Mouse (Mus musculus) kidney, embryonic 16.5 days (tissue): Measurements from ENCODE around the gene Il1r2. TPM values are rescaled to one million over a fixed set of nuclear protein-coding genes. Genes with fewer than 3 reads are reported as not detected.

Source experiments
- ATAC-seq: fragments of 200-750 bp; cut with Nextera tagmentation; 2 replicates; pipeline ENCODE4 v1.8.0; 2017; ENCODE audit warnings: moderate TSS enrichment; ENCODE audit not compliant: low FRiP score, low TSS enrichment
- H3K27ac ChIP-seq: fragments of 300-500 bp; sonication (generic); 2 replicates; pipeline ENCODE4 v1.5.1; 2014; ENCODE audit warnings: low read length
- H3K27me3 ChIP-seq: fragments of 300-500 bp; sonication (generic); 2 replicates; pipeline ENCODE4 v1.6.1; 2014; ENCODE audit warnings: low read length, control low read depth, mixed read lengths; ENCODE audit not compliant: insufficient read depth
- H3K36me3 ChIP-seq: fragments of 300-500 bp; sonication (generic); 2 replicates; pipeline ENCODE4 v1.6.1; 2014; ENCODE audit warnings: low read length, control low read depth, mixed read lengths; ENCODE audit not compliant: insufficient read depth
- H3K4me1 ChIP-seq: fragments of 300-500 bp; sonication (generic); 2 replicates; pipeline ENCODE4 v1.6.1; 2014; ENCODE audit warnings: low read length, control low read depth, mixed read lengths; ENCODE audit not compliant: insufficient read depth
- H3K4me2 ChIP-seq: fragments of 300-500 bp; sonication (generic); replicated peaks from 2 replicates; pipeline ENCODE4 v1.6.1; 2014; ENCODE audit warnings: low read depth, low read length
- H3K4me3 ChIP-seq: fragments of 300-500 bp; sonication (generic); 2 replicates; pipeline ENCODE4 v1.5.1; 2014; ENCODE audit warnings: mild to moderate bottlenecking, low read length
- H3K9ac ChIP-seq: fragments of 300-500 bp; sonication (generic); replicated peaks from 2 replicates; pipeline ENCODE4 v1.6.1; 2014; ENCODE audit warnings: low read length
- H3K9me3 ChIP-seq: fragments of 300-500 bp; sonication (generic); 2 replicates; pipeline ENCODE4 v1.6.1; 2016; ENCODE audit warnings: low read length, control low read depth
- WGBS: fragments of 180-500 bp; shearing (Covaris S2); extraction: QIAGEN DNeasy Blood & Tissue Kit; methylation state at CpG from one replicate; pipeline ENCODE4 v1.1.7; 2014; 5-methylcytosine and 5-hydroxymethylcytosine counted together
- polyA plus RNA-seq: library from polyadenylated mRNA; unstranded; fragments of >200 nt; fragmentation: Nextera tagmentation; extraction: Ambion mirVana; gene quantifications from 2 replicates; pipeline ENCODE4 v1.2.1, GENCODE M21; 2015

The Il1r2 gene
- 0.24 and 0.29 TPM in 2 replicates for polyA plus RNA-seq

DNA sequence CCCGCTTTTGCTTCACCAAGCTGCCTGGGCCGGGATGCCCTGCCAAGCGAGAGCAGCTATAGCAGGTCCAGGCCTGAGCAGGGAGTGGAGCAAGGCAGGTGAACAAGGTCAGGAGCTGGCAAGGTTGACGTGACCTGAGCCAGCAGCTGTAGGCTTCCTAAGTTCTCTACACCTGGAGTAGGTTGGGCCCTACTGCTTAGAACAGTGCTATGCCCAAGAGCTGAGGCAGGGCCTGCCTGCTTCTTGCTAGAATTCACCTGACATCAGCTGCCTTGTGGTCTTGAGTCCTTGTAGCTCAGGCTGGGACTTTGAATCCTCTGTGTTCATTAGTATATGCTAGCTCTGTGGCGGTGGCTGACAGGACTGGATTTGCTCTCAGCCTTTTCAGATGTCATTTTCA is at the start of gene Il1r2:
Gene Il1r2, plus strand, starts transcription at position 301 of the 400 bp plus-strand sequence.
- 93% methylated on average over 5 of the region's 5 CpGs for WGBS
- H3K4me1 ChIP-seq: no peaks in the 10 kb centered on the region; the same call in 1 of the 2 replicates
- no peaks in the 10 kb centered on the region for H3K36me3 ChIP-seq
- no peaks in the 10 kb centered on the region for H3K9me3 ChIP-seq
- no peak for ATAC-seq
- H3K27me3 ChIP-seq: no peaks in the 10 kb centered on the region
- no peak within 1 kb of the TSS for H3K4me2 ChIP-seq
- no peak within 1 kb of the TSS for H3K4me3 ChIP-seq
- H3K9ac ChIP-seq: no peak within 1 kb of the TSS
- no peak within 1 kb of the TSS for H3K27ac ChIP-seq

DNA sequence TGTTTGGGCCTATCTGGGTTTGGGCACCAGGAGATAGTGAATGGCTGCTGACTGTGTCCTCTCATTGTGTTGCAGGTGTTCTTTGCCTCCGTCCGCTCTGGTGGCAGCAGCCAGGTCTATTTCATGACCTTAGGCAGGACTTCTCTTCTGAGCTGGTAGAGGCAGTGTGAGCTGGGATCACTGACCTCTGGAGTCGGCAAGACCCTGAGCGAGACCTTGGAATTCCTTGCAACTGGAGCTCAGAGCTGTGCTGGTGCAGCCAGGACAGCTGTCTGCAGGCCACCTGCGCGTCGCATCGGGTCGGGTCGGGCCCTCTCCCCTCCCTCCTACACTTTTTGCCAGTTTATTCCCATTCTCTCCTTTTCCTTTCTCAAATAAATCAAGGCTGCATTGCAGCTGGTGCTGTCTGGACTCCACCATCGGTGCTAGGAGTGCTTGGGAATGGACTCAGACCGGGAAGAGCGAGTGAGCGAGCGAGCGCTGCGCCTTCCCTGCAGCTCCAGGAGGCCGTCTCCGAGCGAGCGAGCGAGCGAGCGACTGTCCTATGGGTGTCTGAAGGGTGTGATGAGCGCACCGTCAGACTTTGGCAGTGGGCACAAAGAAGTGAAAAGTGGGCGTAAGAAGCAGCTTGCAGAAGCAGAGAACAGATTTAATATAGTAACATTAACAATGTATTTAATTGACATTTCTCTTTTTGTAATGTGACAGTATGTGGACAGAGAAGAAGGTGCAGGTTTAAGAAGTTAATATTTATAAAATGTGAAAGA is 49.1 kb upstream of the Il1r2 start:
- no peak overlapping the region for H3K27ac ChIP-seq
- H3K36me3 ChIP-seq: peaks cover 60% of the 10 kb centered on the region
- H3K9me3 ChIP-seq: no peaks in the 10 kb centered on the region

DNA sequence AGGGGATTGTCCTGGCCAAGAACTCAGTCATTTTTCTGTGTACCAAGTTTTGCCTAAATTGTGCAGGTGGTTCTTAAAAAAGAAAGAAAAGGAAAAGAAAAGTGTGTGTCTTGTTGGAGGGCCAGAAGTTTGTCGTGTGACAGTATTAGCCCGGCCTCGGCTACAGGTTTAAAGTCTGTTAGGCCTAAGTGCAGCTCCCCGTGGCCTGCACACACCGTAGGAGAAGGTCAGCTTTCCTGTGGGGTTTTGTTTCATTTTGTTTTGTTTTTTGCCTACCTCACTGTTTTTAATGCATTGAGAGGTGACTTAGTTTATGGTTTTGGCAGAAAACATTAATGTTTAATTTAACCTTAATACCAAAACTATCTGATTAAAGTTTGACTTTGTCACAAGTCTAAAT is 48.5 kb upstream of the Il1r2 start:
- Histone ChIP-seq H3K36me3 (peaks cover 54% of the 10 kb centered on the region), H3K9me3 (no peaks in the 10 kb centered on the region), H3K4me3 (no peak overlapping the region), H3K27me3 (no peaks in the 10 kb centered on the region), H3K27ac (no peak overlapping the region), H3K9ac (no peak overlapping the region), H3K4me2 (no peak overlapping the region), H3K4me1 (no peaks in the 10 kb centered on the region)
- 75% methylated on average over 5 of the region's 5 CpGs for WGBS
- no peak for ATAC-seq

More for the DNA sequence above, 49.1 kb upstream of the Il1r2 start:
- Histone ChIP-seq H3K4me2 (no peak overlapping the region), H3K4me1 (no peaks in the 10 kb centered on the region), H3K4me3 (no peak overlapping the region), H3K27me3 (no peaks in the 10 kb centered on the region), H3K9ac (no peak overlapping the region)
- no peak; the same call in 1 of the 2 replicates for ATAC-seq
- WGBS: 80% methylated on average over 27 of the region's 27 CpGs

DNA sequence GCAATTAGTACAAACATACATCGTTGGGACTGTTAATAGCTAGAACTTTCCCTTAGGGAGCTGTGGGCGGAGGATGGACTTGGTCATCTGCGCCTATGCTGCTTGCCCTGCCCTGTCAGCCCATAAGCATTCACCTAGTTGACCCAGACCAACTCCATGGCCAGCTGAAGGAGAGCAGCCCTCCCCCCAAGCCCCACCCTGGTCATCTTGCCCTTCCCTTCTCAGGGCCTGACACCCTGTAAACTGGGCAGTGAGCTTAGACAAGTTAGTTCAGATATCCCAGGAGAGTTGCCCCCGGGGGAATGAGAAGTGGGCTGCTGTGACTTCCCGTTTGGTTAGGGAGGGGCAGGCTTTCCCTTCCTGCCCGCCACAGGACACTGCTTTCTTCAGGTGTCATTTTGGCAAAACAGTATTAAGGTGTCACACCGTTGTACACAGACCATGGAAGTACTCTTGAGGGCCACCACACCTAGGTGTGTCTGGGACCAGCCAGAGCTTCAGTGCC is 46.7 kb upstream of the Il1r2 start:
- no peak overlapping the region for H3K4me2 ChIP-seq
- H3K9me3 ChIP-seq: no peaks in the 10 kb centered on the region
- peaks cover 49% of the 10 kb centered on the region for H3K36me3 ChIP-seq
- no peak overlapping the region for H3K4me3 ChIP-seq
- no peak overlapping the region for H3K9ac ChIP-seq
- WGBS: 83% methylated on average over 7 of the region's 7 CpGs
- ATAC-seq: no peak
- H3K27ac ChIP-seq: no peak overlapping the region
- no peaks in the 10 kb centered on the region for H3K27me3 ChIP-seq
- H3K4me1 ChIP-seq: no peaks in the 10 kb centered on the region

DNA sequence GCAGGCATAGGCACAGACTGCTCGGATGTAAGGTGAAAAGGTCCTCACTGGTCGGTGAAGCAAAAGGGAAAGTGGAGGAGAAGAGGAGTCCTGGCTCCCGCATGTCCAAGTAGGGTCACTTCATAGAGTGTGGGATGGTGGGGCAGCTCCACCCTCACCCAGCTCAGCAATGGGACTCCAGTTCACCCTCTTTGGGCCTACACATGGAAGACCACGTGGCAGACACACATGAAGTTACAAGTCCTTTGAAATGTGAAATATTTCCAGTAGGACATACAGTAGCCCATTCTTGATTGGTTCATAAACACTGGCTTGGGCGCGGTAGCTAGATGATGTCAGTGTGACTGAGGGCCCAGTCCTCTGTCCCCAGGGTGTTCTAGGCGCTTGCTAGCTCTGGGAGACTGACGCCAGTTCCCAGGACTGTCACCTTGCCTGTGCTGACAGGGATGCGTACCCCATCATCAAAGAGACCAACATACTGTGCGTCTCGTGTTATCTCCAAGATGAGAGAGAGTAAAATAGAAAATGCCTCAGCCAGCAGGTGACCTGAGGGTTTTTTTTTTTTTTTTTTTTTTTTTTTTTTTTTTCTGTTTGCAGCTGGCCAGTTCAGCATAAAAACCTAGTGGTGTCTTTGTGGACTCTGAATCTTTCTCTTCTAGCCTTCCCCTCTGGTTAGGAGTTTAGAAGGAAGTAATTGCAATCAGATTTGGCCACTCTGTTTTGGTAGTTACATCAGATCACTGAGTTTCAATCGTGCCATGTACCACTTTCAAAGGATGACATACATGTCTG is 45.5 kb upstream of the Il1r2 start:
- Histone ChIP-seq H3K4me3 (no peak overlapping the region), H3K9me3 (no peaks in the 10 kb centered on the region), H3K27ac (no peak overlapping the region), H3K4me2 (no peak overlapping the region), H3K9ac (no peak overlapping the region), H3K4me1 (no peaks in the 10 kb centered on the region), H3K36me3 (peaks cover 36% of the 10 kb centered on the region), H3K27me3 (no peaks in the 10 kb centered on the region)
- no peak for ATAC-seq
- 85% methylated on average over 12 of the region's 12 CpGs for WGBS

DNA sequence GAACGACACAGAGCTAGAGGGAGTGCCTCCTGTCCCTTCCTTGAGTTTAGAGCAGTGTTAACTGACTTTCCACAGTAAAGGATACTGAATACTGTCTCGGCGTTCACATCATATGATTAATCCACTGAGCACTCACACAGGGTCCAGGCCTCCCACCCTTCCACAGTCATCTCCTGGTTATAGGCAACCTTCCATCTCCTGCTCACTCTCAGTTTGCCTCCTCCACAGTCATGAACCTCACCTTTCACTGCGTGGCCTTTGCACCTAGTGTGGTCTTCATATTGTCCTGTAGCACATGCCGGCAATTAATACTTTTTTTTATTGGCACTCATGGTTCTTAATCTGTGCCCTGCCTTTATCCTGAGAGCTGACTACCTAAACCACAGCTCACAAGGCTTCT is 44.3 kb upstream of the Il1r2 start:
- 94% methylated on average over 5 of the region's 5 CpGs for WGBS

DNA sequence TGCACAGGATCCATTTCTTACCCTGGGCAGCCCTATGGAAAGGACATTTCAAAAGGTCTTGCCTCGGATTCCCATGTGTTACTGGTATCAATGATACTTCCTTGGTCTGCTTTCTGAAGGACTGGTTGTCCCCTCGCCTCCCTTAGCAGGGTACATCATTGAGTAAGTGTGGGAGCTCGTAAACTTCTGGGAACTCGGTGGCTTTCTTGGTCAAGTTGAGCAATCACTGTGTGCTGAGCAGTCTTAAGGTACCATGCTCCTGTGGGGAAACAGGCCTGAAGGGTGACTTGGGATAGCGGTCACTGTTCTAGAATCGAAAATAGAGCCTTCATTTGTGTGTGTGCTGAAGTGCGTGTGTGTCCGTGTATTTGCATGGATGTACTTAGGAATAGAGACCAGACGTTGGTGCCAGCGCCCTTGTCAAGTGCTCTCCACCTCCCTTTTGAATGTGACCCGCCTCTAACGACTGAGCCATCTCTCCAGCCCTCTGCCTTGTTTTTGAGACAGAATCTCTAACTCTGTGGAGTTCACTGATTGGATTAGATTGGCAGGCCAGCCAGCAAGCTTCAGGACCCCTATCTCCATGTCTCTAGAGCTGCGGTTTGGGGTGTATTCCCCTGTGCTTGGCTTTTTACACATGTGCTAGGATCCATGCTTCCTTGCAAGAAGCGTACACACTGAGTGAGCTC is 43.4 kb upstream of the Il1r2 start:
- 79% methylated on average over 14 of the region's 14 CpGs for WGBS
- peaks cover 18% of the 10 kb centered on the region for H3K36me3 ChIP-seq
- no peaks in the 10 kb centered on the region for H3K27me3 ChIP-seq
- ATAC-seq: no peak
- no peak overlapping the region for H3K9ac ChIP-seq
- H3K27ac ChIP-seq: no peak overlapping the region
- no peak overlapping the region for H3K4me3 ChIP-seq
- no peaks in the 10 kb centered on the region for H3K9me3 ChIP-seq
- H3K4me2 ChIP-seq: no peak overlapping the region
- H3K4me1 ChIP-seq: no peaks in the 10 kb centered on the region

More for the DNA sequence above, 44.3 kb upstream of the Il1r2 start:
- no peak overlapping the region for H3K27ac ChIP-seq
- no peaks in the 10 kb centered on the region for H3K4me1 ChIP-seq
- no peak overlapping the region for H3K4me2 ChIP-seq
- H3K9me3 ChIP-seq: no peaks in the 10 kb centered on the region
- ATAC-seq: no peak
- no peak overlapping the region for H3K4me3 ChIP-seq
- H3K36me3 ChIP-seq: peaks cover 24% of the 10 kb centered on the region
- no peak overlapping the region for H3K9ac ChIP-seq
- no peaks in the 10 kb centered on the region for H3K27me3 ChIP-seq

DNA sequence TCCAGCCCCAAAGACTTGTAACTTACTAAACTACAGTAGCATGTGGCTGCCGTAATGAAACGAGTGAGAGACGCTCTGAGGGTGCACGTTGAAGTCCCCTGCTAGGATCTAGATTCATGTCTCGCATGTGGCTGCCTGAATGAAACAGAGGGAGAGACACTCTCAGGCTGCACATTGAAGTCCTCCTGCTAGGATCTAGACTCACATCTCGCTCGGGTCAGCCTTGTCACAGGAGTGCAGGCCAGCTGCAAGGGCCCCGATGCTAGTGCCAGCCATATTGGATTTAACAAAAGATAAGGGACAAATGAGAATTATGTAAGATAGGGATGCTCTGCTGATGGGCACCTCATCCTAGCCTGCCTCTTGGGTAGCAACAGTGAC is 42.9 kb upstream of the Il1r2 start:
- WGBS: 89% methylated on average over 8 of the region's 8 CpGs
- Histone ChIP-seq H3K9ac (no peak overlapping the region), H3K4me2 (no peak overlapping the region), H3K4me3 (no peak overlapping the region), H3K36me3 (peaks cover 15% of the 10 kb centered on the region; the same call in 1 of the 2 replicates), H3K27ac (no peak overlapping the region), H3K27me3 (no peaks in the 10 kb centered on the region), H3K4me1 (no peaks in the 10 kb centered on the region), H3K9me3 (no peaks in the 10 kb centered on the region)
- ATAC-seq: no peak

DNA sequence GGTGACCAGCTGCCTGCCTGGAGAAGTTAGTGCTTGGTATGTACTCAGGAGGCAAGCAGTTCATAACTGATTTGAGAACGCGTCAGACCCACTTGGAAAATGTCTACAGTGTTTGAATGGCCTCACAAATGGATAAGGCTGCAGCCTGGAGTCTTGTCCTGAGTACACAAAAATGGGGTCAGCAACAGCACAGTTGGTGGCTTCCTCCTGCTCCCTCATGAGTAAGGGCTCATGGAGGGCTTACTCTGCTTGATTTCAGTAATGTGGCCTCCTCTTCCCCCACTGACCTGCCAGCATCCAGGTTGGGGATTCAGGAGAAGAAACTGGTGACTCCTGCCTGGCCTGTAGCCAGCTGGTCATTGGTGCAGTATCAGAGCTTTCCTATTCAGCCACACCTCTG is 42.3 kb upstream of the Il1r2 start:
- Histone ChIP-seq H3K4me1 (no peaks in the 10 kb centered on the region), H3K4me3 (no peak overlapping the region), H3K27me3 (no peaks in the 10 kb centered on the region), H3K9me3 (no peaks in the 10 kb centered on the region), H3K36me3 (peaks cover 9% of the 10 kb centered on the region; the same call in 1 of the 2 replicates), H3K27ac (no peak overlapping the region), H3K9ac (no peak overlapping the region), H3K4me2 (no peak overlapping the region)
- 92% methylated on average over 2 of the region's 2 CpGs for WGBS
- no peak for ATAC-seq
